Mouse (Mus musculus) lung, postnatal 10 days (tissue): ENCODE data around the gene Tmco1.

Experiments
- DNase-seq: peaks from one replicate; pipeline ENCODE4 v3.0.0; 2021

The Tmco1 gene

DNA sequence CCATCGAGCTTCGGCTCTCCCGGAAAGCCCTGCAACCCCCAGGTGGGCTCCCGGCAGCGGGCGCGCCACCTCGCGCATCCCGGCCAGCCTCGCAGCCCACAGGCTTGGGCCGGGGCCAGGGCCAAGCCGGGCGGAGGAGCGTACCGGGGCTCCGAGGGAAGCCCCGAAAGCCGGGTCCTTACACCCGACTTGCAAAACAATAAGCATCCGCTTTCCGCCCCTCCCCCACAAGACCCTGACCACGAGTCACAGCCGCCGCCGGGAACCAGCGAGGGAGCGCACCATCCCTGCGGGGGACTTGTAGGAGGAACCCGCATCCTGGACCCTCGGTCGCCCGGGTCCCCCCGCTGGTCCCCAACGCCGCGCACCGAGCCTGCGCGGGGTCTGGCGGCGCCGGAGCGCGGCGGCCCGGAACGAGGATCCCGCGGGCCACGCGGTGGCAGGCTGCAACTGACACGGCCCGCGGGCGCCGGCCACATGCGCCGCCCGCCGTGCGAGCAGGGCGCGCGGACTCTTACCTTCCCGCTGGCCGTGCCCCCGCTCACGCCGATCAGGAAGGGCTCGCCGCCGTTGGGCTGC is 23.8 kb upstream of the Tmco1 start:
- peak; percentile 76 for DNase-seq

GRCm38 (mm10) chr1:167284837-167285319 is 23.3 kb upstream of the Tmco1 start:
- peak; percentile 89 for DNase-seq

GRCm38 (mm10) chr1:167285320-167285355 is 23.0 kb upstream of the Tmco1 start, which contains the start of gene Uck2:
Uck2 (minus strand) TSS chr1:167285320.
- no peak for DNase-seq

DNA sequence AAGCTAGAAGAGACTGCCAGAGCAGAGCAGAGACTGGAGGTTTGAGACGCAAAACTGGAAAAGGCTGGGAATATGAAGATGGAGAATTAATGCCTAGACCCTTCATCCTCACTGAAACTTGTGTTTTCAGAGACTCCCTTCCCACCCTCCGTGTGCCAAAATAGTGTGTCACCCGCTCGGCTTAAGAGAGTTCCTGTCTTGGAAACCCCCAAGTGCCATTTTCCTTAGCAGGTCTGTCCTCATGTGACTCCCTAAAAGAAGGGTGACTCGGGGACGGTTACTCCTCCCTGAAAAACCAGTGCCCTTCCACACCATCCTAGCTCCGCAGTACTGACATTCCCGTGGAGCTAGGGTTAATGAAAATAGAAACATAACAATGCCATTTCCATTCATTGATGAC is 22.8 kb upstream of the Tmco1 start:
- no peak for DNase-seq

GRCm38 (mm10) chr1:167287156-167287555 is 21.0 kb upstream of the Tmco1 start:
- DNase-seq = no peak

DNA sequence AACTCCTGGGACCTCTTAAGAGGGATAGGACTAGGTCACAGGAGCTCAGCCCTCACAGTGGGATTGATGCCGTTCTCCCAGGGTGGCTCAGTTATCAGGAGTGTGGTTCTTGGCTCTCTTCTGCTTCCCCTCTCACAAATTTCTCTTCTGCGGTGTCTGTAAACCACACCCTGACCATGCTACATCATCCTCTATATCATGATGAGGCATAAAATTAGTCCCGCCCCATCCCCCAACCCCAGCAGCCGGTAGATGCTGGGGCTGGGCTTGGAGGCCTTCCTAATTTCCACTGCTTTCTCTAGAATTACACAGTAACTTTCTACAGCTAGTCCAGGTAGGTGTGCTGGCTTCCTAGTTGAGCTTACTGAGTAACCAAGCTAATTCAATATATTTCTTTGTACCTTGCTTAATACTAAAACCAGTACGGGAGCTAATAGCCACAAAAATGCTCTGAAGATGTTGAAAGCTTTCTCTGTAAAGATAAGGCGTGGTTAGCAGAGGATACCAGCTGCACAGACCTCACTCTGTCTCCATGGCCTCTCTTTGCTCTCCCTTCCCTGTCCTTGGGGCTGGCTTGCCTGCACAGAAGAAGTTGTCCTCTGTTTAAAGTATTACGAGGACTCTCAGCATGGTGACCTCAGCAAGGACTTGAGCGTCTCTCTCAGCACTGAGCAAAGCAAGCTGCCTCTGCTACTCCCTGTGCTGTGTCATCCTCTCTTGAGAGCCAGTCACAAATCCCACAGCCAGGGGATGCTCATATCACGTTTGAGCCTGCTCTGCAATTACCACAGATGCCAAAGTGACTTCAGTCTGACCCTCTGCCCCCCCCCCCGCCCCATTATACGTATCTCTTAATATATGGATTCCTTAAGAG is 19.3 kb upstream of the Tmco1 start:
- no peak for DNase-seq

GRCm38 (mm10) chr1:167289567-167290262 is 18.5 kb upstream of the Tmco1 start:
- DNase-seq = peak; percentile 37

GRCm38 (mm10) chr1:167290263-167290592 is 17.9 kb upstream of the Tmco1 start:
- DNase-seq = no peak

DNA sequence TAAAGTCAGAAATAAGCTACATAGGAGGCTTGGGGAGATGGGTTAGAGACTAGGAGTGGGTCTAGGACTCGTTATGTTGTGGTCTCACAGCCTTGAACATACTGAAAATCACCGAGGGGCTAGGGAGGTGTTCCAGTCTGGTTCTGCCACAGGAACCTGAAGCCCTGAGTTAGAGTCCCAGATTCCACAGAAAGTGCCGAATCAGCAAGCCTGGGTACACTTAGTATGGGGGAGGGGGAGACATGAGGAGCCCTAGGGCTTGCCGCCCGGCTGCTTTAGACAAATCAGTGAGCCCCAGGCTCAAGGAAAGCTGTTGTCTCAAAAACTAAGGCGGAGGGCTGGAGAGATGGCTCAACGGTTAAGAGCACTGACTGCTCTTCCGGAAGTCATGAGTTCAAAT is 16.6 kb upstream of the Tmco1 start:
- no peak for DNase-seq

- peak; percentile 83 for DNase-seq
These were observed 15.7 kb upstream of the Tmco1 start for GRCm38 (mm10) chr1:167292447-167292846.

GRCm38 (mm10) chr1:167295679-167296402 is 12.3 kb upstream of the Tmco1 start:
- no peak for DNase-seq

- no peak for DNase-seq
These were observed 8.1 kb upstream of the Tmco1 start for GRCm38 (mm10) chr1:167300122-167300521.

- no peak for DNase-seq
These were observed 2.6 kb upstream of the Tmco1 start for GRCm38 (mm10) chr1:167305501-167306137.

DNA sequence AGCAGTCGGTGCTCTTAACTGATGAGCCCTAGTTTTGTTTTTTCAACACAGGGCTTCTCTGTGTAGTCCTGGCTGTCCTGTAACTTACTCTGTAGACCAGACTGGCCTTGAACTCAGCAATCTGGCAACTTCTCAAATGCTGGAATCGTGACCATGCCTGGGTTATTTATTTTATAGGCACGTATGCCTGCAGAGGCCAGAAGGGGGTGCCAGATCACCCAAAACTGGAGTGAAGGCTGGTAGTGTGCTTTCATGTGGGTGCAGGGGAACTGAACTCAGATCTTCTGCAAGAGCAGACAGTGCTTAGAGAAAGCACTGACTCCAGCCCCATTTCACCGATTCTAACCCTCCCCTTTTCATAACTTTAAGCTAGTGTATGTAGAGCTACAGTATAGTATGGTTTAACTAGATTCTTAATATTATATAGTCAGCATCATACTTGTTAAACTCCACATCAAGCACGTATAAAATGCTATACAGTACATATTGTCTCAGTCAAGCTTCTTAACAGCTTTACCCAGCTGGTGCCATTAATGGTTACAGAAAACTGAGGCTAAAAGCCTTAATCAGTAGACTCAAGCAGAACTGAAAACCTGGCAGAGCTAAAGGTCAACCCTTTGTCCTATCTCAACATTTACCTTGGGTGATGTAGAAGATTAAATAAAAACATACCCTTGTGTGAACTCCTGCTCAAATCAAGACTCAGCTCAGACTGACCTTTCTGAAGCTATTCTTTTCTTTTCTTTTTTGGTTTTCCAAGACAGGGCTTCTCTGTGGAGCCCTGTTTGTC is 1.5 kb upstream of the Tmco1 start:
- DNase-seq = peak; percentile 58

DNA sequence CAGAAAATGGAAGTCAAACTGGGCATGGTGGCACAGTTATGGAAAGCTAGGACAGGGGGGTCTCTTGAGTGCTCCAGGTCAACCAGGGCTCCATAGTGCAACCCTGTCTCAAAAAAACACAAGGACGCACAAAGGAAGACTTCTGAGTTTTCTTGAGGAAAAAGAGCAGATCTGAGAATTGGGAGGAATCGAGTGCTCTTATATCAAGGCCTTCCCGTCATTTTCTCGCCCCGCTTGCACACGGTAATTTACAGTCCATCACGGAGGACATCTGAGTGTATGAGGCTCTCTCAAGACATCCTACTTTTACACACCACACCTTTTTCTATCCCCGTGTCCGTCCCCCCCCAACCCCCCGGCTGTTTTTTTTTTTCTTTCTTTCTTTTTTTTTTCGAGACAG is 504 bp upstream of the Tmco1 start:
- DNase-seq = no peak

- no peak for DNase-seq
These were observed 4.2 kb downstream of the Tmco1 start for GRCm38 (mm10) chr1:167312367-167312766.

- DNase-seq = no peak
These were observed 5.0 kb downstream of the Tmco1 start for GRCm38 (mm10) chr1:167313220-167313619.

GRCm38 (mm10) chr1:167321691-167322090 is 13.5 kb downstream of the Tmco1 start:
- DNase-seq = no peak

DNA sequence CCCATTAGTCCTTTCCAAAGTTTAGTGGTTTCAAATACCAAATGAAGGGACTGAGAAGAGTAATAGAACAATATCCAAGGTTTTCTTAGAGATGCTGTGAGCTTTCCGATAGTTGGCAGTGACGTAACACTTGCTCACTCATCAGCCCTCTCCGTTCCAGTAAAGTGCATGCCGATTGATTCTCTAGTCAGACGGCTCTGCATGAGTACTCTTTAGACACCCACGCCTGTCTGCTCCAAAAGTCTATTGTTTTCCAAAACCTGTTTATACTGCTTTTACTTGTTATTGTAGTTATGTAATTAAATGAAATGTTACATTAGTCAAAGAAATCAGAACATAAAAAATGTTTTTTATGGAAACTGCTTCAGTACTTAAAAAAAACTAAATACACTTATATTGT is 20.6 kb downstream of the Tmco1 start:
- no peak for DNase-seq

- DNase-seq = no peak
These were observed 22.9 kb downstream of the Tmco1 start for GRCm38 (mm10) chr1:167331106-167331505.

GRCm38 (mm10) chr1:167336398-167336797 is 28.2 kb downstream of the Tmco1 start:
- DNase-seq = no peak

- DNase-seq = peak; percentile 89
These were observed 29.4 kb downstream of the Tmco1 start for GRCm38 (mm10) chr1:167337463-167338095.
